ENCODE assay signal across 1 mouse cellular context in the genomic region with DNA sequence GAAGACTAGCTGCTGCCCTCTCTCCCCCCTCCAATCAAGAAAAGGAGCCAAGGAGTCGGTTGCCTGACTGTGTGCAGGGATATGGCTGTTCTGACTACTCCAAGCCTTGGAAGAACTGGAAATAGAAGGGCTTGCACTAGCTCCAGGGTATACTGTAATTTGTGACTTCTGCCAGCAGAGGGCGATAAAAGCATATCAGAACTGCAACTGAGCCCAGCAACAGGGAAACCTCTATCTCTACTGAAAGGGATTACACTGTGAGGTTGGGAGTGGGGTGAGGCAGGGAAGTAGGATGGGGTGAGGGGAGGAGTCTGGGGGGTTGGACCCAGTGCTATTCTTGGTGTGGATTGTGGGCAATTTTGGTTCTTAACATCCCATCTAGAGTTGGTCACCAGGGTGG.
TF ChIP-seq lines count a peak whose summit lies in the region.

No protein-coding gene starts in this region.

TF ChIP-seq in ES-E14, 5 proteins besides CTCF, POLR2A, EP300 and RAD21:
- TF ChIP-seq ZC3H11A (IDR thresholded peaks at IDR 0.05; ENCODE audit: borderline replicate concordance, low read depth, low read length) (peak; percentile 73), CHD2 (IDR thresholded peaks at IDR 0.05; ENCODE audit: low read depth, low read length) (no peak)
